Mouse (Mus musculus) midbrain, embryonic 14.5 days (tissue): ENCODE measurements around the gene Usb1. TPM values are rescaled to one million over a fixed set of nuclear protein-coding genes. Genes with fewer than 3 reads are reported as not detected.

Experiments
- ATAC-seq: fragments of 200-750 bp; cut with Nextera tagmentation; 2 replicates; pipeline ENCODE4 v1.8.0; 2017; ENCODE audit warnings: moderate number of reproducible peaks, moderate library complexity; ENCODE audit not compliant: low FRiP score, low TSS enrichment
- DNase-seq: peaks from one replicate; pipeline ENCODE4 v3.0.0-alpha.2; 2015
- H3K27ac ChIP-seq: fragments of 300-500 bp; sonication (generic); replicated peaks from 2 replicates; pipeline ENCODE4 v1.5.1; 2014; ENCODE audit warnings: mild to moderate bottlenecking, low read depth, low read length, moderate library complexity
- H3K27me3 ChIP-seq: fragments of 300-500 bp; sonication (generic); 2 replicates; pipeline ENCODE4 v1.6.1; 2014; ENCODE audit warnings: low read length, control low read depth, mixed read lengths; ENCODE audit not compliant: control insufficient read depth, insufficient read depth
- H3K36me3 ChIP-seq: fragments of 300-500 bp; sonication (generic); 2 replicates; pipeline ENCODE4 v1.6.1; 2014; ENCODE audit warnings: low read length, control low read depth; ENCODE audit not compliant: control insufficient read depth, insufficient read depth
- H3K4me1 ChIP-seq: fragments of 300-500 bp; sonication (generic); 2 replicates; pipeline ENCODE4 v1.6.1; 2014; ENCODE audit warnings: mild to moderate bottlenecking, antibody characterized with exemption, low read length, control low read depth; ENCODE audit not compliant: control insufficient read depth, insufficient read depth
- H3K4me2 ChIP-seq: fragments of 300-500 bp; sonication (generic); 2 replicates; pipeline ENCODE4 v1.6.1; 2014; ENCODE audit warnings: mild to moderate bottlenecking, low read length, moderate library complexity
- H3K4me3 ChIP-seq: fragments of 300-500 bp; sonication (generic); replicated peaks from 2 replicates; pipeline ENCODE4 v1.5.1; 2014; ENCODE audit warnings: low read depth, low read length
- H3K9ac ChIP-seq: fragments of 300-500 bp; sonication (generic); replicated peaks from 2 replicates; pipeline ENCODE4 v1.6.1; 2014; ENCODE audit warnings: mild to moderate bottlenecking, low read length, moderate library complexity
- H3K9me3 ChIP-seq: fragments of 300-500 bp; sonication (generic); 2 replicates; pipeline ENCODE4 v1.6.1; 2016; ENCODE audit warnings: low read length, control low read depth, mixed read lengths; ENCODE audit not compliant: control insufficient read depth
- WGBS: fragments of 180-500 bp; shearing (Covaris S2); extraction: QIAGEN DNeasy Blood & Tissue Kit; methylation state at CpG from one replicate; pipeline ENCODE4 v1.1.7; 2014; 5-methylcytosine and 5-hydroxymethylcytosine counted together
- polyA plus RNA-seq: library from polyadenylated mRNA; unstranded; fragments of >200 nt; fragmentation: Nextera tagmentation; extraction: Ambion mirVana; gene quantifications from 2 replicates; pipeline ENCODE4 v1.2.1, GENCODE M21; 2014

Usb1 gene
- polyA plus RNA-seq, 1 experiment from 2014 or later, result 32.0 TPM

DNA sequence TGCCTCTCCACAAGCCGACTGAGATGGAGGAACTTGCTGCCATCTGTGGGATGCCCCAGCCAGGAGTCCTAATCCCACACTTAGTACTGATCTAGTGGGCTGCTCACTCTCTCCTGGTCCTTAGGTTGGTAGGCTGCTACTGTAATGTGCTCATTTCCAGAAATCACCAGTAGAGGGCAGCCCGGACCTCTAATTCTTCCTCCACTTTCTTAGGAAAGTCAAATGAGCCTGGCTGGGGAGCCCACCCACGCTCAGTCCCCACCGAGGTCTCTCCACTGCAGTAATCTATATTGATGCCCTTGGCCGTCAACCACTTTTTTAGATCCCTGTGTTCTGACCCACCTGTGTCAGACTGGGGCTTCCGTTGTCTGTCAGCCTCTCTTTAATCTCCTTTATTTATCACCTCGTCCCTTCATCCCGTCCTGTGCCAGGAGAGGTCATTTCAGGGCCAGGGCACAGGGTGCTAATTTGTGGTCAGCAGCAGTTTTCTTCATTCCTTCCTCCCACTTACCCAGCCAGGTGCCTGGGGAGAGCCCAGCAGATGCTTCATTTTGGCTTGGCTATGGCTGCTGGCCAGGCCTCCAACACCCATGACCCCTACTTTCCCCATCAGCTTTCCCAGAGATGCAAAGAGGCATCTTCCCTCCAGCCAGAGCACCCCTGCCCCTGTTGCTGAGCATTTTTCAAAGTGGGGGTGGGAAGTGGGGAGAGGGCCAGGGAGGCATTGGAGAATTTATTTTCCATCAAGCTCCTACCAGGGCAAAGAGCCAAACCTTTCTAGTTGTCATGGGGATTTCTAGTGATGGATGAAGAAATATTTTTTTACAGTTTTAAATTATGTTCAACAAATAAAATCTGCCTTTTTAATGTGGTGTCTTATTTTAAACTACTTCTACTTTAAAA is 14.8 kb downstream of the Usb1 start:
- Histone ChIP-seq H3K27me3 (no peaks in the 10 kb centered on the region), H3K9ac (no peak overlapping the region), H3K4me2 (no peak overlapping the region), H3K9me3 (no peaks in the 10 kb centered on the region), H3K27ac (no peak overlapping the region), H3K36me3 (peaks cover 21% of the 10 kb centered on the region), H3K4me1 (0 out of 2 replicates have a peak, but pooled peaks cover 6% of the 10 kb centered on the region), H3K4me3 (no peak overlapping the region)
- DNase-seq (peak; percentile 91), ATAC-seq (peak; percentile 51; the same call in 1 of the 2 replicates)
- WGBS, result 32% methylated on average over 8 of the region's 8 CpGs

DNA sequence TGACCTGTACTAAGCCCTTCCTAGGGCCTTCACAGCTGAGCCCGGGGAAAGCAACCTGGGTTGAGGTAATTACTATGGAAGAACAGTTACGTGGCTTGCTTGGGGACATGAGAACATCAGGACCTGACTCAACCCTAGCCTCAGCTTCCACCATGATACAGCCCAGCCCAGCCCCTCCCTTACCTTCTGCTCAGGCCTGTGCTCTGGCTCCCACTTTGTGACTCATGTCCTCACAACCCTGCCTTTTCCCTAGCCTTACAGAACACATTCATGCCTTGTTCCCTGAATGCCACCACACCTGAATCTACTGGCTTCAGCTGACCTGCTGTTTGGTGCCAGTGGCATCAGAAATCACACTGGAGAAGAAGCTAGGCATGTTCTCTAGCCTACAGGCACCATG is 16.3 kb downstream of the Usb1 start:
- Histone ChIP-seq H3K9ac (no peak overlapping the region), H3K27ac (no peak overlapping the region)
- whole genome bisulfite sequencing, result 87% methylated on average over 2 of the region's 2 CpGs

DNA sequence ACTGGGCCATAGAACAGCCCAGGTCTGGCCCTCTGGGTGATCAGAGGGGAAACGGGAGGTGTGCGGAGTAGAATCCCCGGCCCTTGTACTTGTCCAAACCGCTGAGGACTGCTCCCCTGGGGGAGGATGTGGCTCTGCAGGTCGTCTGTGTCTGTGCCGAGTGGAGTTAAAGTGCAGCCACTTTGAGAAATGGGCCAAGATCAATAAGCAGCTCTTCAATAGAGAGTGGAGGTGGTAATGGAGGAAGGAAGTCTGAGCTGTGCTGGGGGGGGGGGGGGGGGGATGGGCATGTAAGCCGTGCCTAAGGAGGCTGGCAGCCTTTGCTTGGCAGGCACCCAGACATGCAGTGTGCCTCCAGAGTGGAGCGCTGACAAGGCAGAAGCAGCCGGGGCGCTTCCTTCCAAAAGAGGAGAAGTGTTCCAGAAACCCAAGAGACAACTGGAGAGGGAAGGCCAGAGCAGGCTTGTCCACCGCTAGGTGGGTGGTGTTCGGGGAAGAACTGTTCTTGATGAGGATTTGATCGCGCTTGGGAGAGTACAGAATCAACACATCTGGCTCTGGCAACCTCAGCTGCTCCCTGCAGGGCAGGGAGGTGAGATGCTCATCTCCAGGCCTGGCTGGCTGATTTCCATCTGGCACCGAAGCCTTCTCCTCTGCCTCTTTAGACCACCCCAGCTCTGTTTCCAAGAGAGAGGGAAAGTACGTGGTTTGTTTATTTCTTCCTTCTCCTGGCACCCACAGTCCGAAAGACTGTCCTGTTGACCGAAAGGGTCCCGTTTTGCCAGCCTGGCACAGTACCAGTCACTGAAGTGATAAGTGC is 16.9 kb downstream of the Usb1 start:
- H3K27ac ChIP-seq, result no peak overlapping the region
- ATAC-seq (no peak), DNase-seq (peak; percentile 73)
- H3K9me3 ChIP-seq, result no peaks in the 10 kb centered on the region
- H3K9ac ChIP-seq, result no peak overlapping the region
- no peak overlapping the region for H3K4me2 ChIP-seq
- H3K36me3 ChIP-seq, result peaks cover 11% of the 10 kb centered on the region
- H3K4me1 ChIP-seq, result peaks cover 16% of the 10 kb centered on the region
- WGBS, result 58% methylated on average over 19 of the region's 19 CpGs
- H3K4me3 ChIP-seq, result no peak overlapping the region
- no peaks in the 10 kb centered on the region for H3K27me3 ChIP-seq

More for the DNA sequence above, 16.3 kb downstream of the Usb1 start:
- Histone ChIP-seq H3K27me3 (no peaks in the 10 kb centered on the region), H3K36me3 (peaks cover 17% of the 10 kb centered on the region), H3K4me3 (no peak overlapping the region), H3K4me1 (peaks cover 9% of the 10 kb centered on the region), H3K9me3 (no peaks in the 10 kb centered on the region), H3K4me2 (no peak overlapping the region)
- ATAC-seq (no peak), DNase-seq (no peak)

DNA sequence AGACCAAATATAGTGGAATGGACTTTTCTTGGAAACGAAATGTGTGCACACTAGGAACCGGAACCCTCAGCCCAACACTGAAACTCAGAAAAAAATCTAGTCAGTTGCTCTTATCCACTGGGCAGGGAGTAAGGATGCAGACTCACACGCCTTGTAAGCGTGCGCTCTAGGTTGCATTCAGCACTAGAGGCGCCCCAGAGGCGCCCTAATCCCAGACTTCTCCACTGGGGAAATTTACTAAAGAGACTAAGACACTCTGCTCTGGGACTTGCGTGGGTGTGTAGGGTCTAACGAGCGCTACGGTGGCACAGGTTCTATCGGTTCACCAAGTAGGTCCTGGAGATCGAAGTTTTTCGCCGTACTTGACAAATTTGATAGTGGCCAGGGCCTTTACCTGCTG is 19.4 kb downstream of the Usb1 start:
- ATAC-seq (no peak), DNase-seq (peak; percentile 82)
- H3K9ac ChIP-seq, result peak overlapping the region; percentile 81; the same call in 1 of the 2 replicates
- H3K4me2 ChIP-seq, result peak overlapping the region; percentile 90
- H3K36me3 ChIP-seq, result no peaks in the 10 kb centered on the region
- H3K4me3 ChIP-seq, result peak overlapping the region; percentile 83
- H3K9me3 ChIP-seq, result no peaks in the 10 kb centered on the region
- 0 out of 2 replicates have a peak overlapping the region, but pooled peaks have one; percentile 89 for H3K27ac ChIP-seq
- H3K4me1 ChIP-seq, result peaks cover 24% of the 10 kb centered on the region
- H3K27me3 ChIP-seq, result no peaks in the 10 kb centered on the region
- 2% methylated on average over 15 of the region's 15 CpGs for whole genome bisulfite sequencing

DNA sequence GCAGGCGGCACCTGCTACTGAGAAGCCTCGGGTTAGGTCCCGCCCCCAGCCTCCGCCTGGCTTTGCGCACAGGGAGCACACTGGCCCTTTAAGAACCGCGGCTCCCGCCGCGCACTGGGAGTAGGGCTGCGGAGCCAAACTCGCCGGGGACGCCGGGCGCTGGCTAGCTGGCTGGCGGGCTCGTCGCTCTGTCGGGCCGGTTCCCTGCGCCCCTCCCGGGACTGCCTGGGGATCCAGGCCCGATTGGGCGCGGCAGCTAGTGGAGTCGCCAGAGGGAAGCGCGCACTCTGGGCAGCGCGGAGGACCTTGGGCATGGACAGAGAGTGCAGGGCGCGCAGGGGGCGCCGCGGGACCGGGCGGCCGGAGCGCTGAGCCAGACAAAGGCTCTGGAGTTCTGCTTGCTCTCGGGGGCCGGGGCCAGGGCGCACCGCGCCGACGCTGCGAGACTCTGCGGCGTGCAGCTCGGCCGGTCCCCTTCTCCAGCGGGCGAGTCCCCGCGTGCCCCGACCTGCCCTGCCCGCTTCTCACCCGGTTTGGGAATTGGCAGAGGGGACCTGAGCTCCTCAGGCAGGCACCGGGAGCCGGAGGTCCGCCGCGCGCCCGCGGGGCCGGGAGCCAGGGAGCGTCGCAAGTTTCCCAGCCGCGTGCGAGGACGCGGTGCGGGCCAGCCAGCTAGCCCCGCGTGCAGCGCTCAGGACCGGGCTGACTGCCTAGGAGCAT is 20.2 kb downstream of the Usb1 start, which contains the start of gene Mmp15:
Mmp15 (plus strand) TSS at position 118 of the 720 bp plus-strand sequence.
- under 1% methylated on average over 79 of the region's 80 CpGs for WGBS
- Histone ChIP-seq H3K27me3 (no peaks in the 10 kb centered on the region), H3K4me3 (peak within 1 kb of the TSS; percentile 83), H3K9ac (peak within 1 kb of the TSS; percentile 81), H3K9me3 (no peaks in the 10 kb centered on the region), H3K4me2 (peak within 1 kb of the TSS; percentile 90), H3K36me3 (no peaks in the 10 kb centered on the region), H3K4me1 (peaks cover 24% of the 10 kb centered on the region), H3K27ac (peak within 1 kb of the TSS; percentile 89)
- DNase-seq, result peak; percentile 89
- ATAC-seq, result peak; percentile 69; the same call in 1 of the 2 replicates

DNA sequence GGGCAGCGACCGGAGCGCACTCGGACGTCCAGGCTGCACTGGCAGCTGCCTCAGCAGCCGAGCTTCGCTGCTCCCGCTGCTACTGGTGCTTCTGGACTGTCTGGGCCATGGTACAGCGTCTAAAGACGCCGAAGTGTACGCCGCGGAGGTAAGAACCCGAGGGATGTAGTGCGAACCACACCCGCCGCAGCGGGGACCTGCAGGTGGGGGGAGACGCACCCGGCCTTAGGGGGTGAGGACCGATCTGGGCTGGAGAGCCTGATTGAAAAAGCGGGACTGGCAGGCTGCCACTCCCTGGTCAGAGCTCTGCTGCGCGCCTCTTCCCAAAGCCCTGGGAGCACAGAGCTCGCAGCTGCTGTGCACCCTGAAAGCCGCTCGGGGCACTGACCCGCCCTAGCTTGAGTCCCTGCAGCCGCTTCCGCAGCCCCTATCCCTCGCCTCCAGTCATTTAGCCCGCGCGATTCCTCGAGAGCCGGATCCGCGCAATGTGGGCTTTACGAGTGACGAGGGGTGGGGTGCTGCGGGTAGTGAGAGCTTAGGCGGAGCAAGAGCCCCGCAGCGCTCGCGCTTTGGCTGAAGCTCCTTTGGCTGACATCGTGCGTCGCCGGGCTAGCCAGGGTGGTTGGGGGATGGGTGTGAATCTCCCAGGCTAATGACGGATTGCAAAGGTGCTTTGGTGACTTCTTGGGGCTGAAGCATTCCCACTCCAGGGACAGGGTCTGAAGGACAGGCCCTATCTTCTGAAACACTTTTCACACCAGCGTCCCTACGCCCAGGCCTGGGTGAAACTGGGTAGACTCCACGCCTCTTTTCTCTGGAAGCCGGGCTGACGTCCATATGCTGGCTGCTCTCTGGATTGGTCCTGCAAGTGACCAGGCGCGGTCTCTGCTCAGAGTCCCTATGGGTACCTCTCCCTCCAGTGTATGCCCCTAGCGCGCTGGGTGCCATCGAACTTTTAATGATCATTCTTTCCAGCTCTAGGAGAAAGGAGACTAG is 21.1 kb downstream of the Usb1 start:
- Histone ChIP-seq H3K36me3 (no peaks in the 10 kb centered on the region), H3K4me3 (peak overlapping the region; percentile 83), H3K4me2 (peak overlapping the region; percentile 90), H3K4me1 (peaks cover 24% of the 10 kb centered on the region), H3K27ac (peak overlapping the region; percentile 89), H3K9me3 (no peaks in the 10 kb centered on the region), H3K9ac (peak overlapping the region; percentile 81), H3K27me3 (no peaks in the 10 kb centered on the region)
- peak; percentile 59 for ATAC-seq
- WGBS, result 1% methylated on average over 62 of the region's 62 CpGs
- peak; percentile 81 for DNase-seq

DNA sequence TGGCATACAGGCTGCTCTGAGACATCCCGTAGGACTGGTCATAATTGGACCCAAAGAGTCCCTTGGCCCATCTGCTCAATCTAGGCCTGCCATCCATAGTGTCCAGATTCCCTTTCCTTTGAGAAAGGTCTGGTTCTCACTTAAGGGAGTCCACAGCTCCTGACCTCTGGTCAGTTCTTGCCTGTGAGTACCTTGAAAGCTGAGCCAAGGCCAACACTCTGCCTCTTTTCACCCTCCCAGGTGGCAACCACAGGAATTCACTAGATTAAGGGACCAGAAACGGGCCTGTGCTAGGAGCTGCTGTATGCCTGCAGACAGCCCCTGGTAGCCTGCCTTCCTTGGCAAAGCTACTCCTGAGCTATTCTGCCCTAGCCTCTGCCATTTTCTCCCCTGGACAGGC is 22.5 kb downstream of the Usb1 start:
- no peak for DNase-seq
- Histone ChIP-seq H3K9me3 (no peaks in the 10 kb centered on the region), H3K27me3 (no peaks in the 10 kb centered on the region), H3K4me1 (peaks cover 30% of the 10 kb centered on the region), H3K36me3 (no peaks in the 10 kb centered on the region), H3K4me2 (peak overlapping the region; percentile 90), H3K27ac (no peak overlapping the region), H3K4me3 (no peak overlapping the region), H3K9ac (no peak overlapping the region)
- 97% methylated on average over 2 of the region's 2 CpGs for WGBS
- ATAC-seq, result no peak
